Mouse (Mus musculus) cortical plate, adult 2 months (tissue): ENCODE data around the gene Gm13696.

Source experiments
- CTCF ChIP-seq: fragments of 200-500 bp; IDR thresholded peaks from 2 replicates; pipeline ENCODE4 v1.5.1; 2011; ENCODE audit warnings: mild to moderate bottlenecking, control low read depth, low read length; ENCODE audit not compliant: insufficient read depth; ENCODE audit errors: extremely low read depth
- POLR2A ChIP-seq: fragments of 200-500 bp; IDR thresholded peaks from 2 replicates; pipeline ENCODE4 v1.6.1; 2011; ENCODE audit warnings: mild to moderate bottlenecking, low read length, control low read depth; ENCODE audit not compliant: insufficient read depth; ENCODE audit errors: extremely low read depth

DNA sequence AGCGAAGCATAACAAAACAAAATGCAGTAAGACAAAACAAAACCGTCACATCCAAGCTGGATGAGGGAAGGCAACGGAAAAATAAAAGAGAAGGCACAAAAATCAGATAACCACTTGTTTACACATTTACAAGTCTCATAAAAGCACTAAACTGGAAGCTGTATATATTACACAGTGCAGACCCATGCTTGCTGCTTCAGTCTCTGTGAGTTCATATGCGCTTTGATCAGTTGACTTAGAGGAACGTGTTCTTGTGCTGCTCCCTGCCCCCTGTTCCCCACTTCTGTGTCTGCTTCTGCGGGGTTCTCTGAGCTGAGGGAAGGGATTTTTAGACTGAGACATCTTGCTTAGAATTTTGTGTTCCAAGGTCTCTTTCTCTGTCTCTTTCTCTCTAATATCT, 41.6 kb downstream of the Gm13696 start:
- no peak for TF ChIP-seq CTCF
- no peak for TF ChIP-seq POLR2A
